Mouse (Mus musculus): Measurements from ENCODE around the gene Lpar2. TPM values are rescaled to one million over a fixed set of nuclear protein-coding genes. Genes with fewer than 3 reads are reported as not detected.

Gene Lpar2
- polyA plus RNA-seq, 1 experiment from 2014 or later = 1.3 TPM

GRCm38 (mm10) chr8:69814881-69815280 lies 7.3 kb upstream of the Lpar2 start:
- Histone ChIP-seq H3K36me3 (ENCODE audit: control insufficient read depth, insufficient read depth, low read length) (peaks cover 59% of the 10 kb centered on the region), H3K4me2 (ENCODE audit: low read length) (no peak overlapping the region), H3K4me1 (ENCODE audit: control insufficient read depth, insufficient read depth, low read length) (no peaks in the 10 kb centered on the region), H3K9me3 (replicated peaks; ENCODE audit: control insufficient read depth, low read length) (no peaks in the 10 kb centered on the region), H3K27ac (ENCODE audit: low read depth, low read length) (no peak overlapping the region), H3K4me3 (ENCODE audit: low read depth, low read length) (no peak overlapping the region), H3K9ac (ENCODE audit: low read length) (no peak overlapping the region), H3K27me3 (replicated peaks; ENCODE audit: control insufficient read depth, insufficient read depth, low read length) (no peaks in the 10 kb centered on the region)
- no peak for ATAC-seq
- WGBS = 88% methylated on average over 2 of the region's 2 CpGs
- DNase-seq (ENCODE audit: low spot score) = no peak

- DNase-seq (ENCODE audit: low spot score) (no peak), ATAC-seq (no peak)
- Histone ChIP-seq H3K4me1 (ENCODE audit: control insufficient read depth, insufficient read depth, low read length) (no peaks in the 10 kb centered on the region), H3K27me3 (replicated peaks; ENCODE audit: control insufficient read depth, insufficient read depth, low read length) (no peaks in the 10 kb centered on the region), H3K9me3 (replicated peaks; ENCODE audit: control insufficient read depth, low read length) (no peaks in the 10 kb centered on the region), H3K36me3 (ENCODE audit: control insufficient read depth, insufficient read depth, low read length) (peaks cover 59% of the 10 kb centered on the region), H3K4me2 (ENCODE audit: low read length) (no peak overlapping the region), H3K9ac (ENCODE audit: low read length) (no peak overlapping the region), H3K27ac (ENCODE audit: low read depth, low read length) (no peak overlapping the region), H3K4me3 (ENCODE audit: low read depth, low read length) (no peak overlapping the region)
- WGBS = 96% methylated on average over 4 of the region's 4 CpGs
Measured at GRCm38 (mm10) chr8:69815396-69815795, 6.8 kb upstream of the Lpar2 start.

- H3K27me3 ChIP-seq (replicated peaks; ENCODE audit: control insufficient read depth, insufficient read depth, low read length) = no peaks in the 10 kb centered on the region
- H3K4me3 ChIP-seq (ENCODE audit: low read depth, low read length) = no peak overlapping the region
- DNase-seq (ENCODE audit: low spot score) (no peak), ATAC-seq (no peak)
- H3K4me2 ChIP-seq (ENCODE audit: low read length) = no peak overlapping the region
- no peaks in the 10 kb centered on the region for H3K9me3 ChIP-seq (replicated peaks; ENCODE audit: control insufficient read depth, low read length)
- peaks cover 33% of the 10 kb centered on the region for H3K36me3 ChIP-seq (ENCODE audit: control insufficient read depth, insufficient read depth, low read length)
- no peak overlapping the region for H3K27ac ChIP-seq (ENCODE audit: low read depth, low read length)
- 93% methylated on average over 9 of the region's 9 CpGs for WGBS
- no peak overlapping the region for H3K9ac ChIP-seq (ENCODE audit: low read length)
- peaks cover 21% of the 10 kb centered on the region for H3K4me1 ChIP-seq (ENCODE audit: control insufficient read depth, insufficient read depth, low read length)
Measured at GRCm38 (mm10) chr8:69820466-69820865, 1.8 kb upstream of the Lpar2 start.

GRCm38 (mm10) chr8:69821971-69822385 lies 251 bp upstream of the Lpar2 start:
- WGBS = 2% methylated on average over 13 of the region's 22 CpGs
- ATAC-seq = peak; percentile 66

GRCm38 (mm10) chr8:69826371-69826770 lies 4.1 kb downstream of the Lpar2 start:
- Histone ChIP-seq H3K4me1 (ENCODE audit: control insufficient read depth, insufficient read depth, low read length) (peaks cover 21% of the 10 kb centered on the region), H3K27ac (ENCODE audit: low read depth, low read length) (no peak overlapping the region), H3K27me3 (replicated peaks; ENCODE audit: control insufficient read depth, insufficient read depth, low read length) (no peaks in the 10 kb centered on the region), H3K4me2 (ENCODE audit: low read length) (no peak overlapping the region), H3K4me3 (ENCODE audit: low read depth, low read length) (no peak overlapping the region), H3K36me3 (ENCODE audit: control insufficient read depth, insufficient read depth, low read length) (peaks cover 32% of the 10 kb centered on the region), H3K9ac (ENCODE audit: low read length) (no peak overlapping the region), H3K9me3 (replicated peaks; ENCODE audit: control insufficient read depth, low read length) (no peaks in the 10 kb centered on the region)
- 91% methylated on average over 12 of the region's 12 CpGs for WGBS
- no peak for ATAC-seq
- no peak for DNase-seq (ENCODE audit: low spot score)

More at GRCm38 (mm10) chr8:69821971-69822385, 251 bp upstream of the Lpar2 start:
- no peaks in the 10 kb centered on the region for H3K9me3 ChIP-seq (replicated peaks; ENCODE audit: control insufficient read depth, low read length)
- peak overlapping the region; percentile 69 for H3K9ac ChIP-seq (ENCODE audit: low read length)
- peak overlapping the region; percentile 58 for H3K4me3 ChIP-seq (ENCODE audit: low read depth, low read length)
- 0 out of 2 replicates have a peak overlapping the region, but pooled peaks have one; percentile 5 for H3K27ac ChIP-seq (ENCODE audit: low read depth, low read length)
- DNase-seq (ENCODE audit: low spot score) = peak; percentile 67
- peaks cover 21% of the 10 kb centered on the region for H3K4me1 ChIP-seq (ENCODE audit: control insufficient read depth, insufficient read depth, low read length)
- H3K4me2 ChIP-seq (ENCODE audit: low read length) = peak overlapping the region; percentile 81
- H3K27me3 ChIP-seq (replicated peaks; ENCODE audit: control insufficient read depth, insufficient read depth, low read length) = no peaks in the 10 kb centered on the region
- H3K36me3 ChIP-seq (ENCODE audit: control insufficient read depth, insufficient read depth, low read length) = peaks cover 30% of the 10 kb centered on the region

- H3K4me3 ChIP-seq (ENCODE audit: low read depth, low read length) = peak within 1 kb of the TSS; percentile 64
- peaks cover 23% of the 10 kb centered on the region for H3K36me3 ChIP-seq (ENCODE audit: control insufficient read depth, insufficient read depth, low read length)
- peak within 1 kb of the TSS; percentile 86 for H3K27ac ChIP-seq (ENCODE audit: low read depth, low read length)
- ATAC-seq (peak; percentile 99), DNase-seq (ENCODE audit: low spot score) (peak; percentile 99)
- H3K4me2 ChIP-seq (ENCODE audit: low read length) = peak within 1 kb of the TSS; percentile 84
- peaks cover 4% of the 10 kb centered on the region for H3K4me1 ChIP-seq (ENCODE audit: control insufficient read depth, insufficient read depth, low read length)
- no peaks in the 10 kb centered on the region for H3K27me3 ChIP-seq (replicated peaks; ENCODE audit: control insufficient read depth, insufficient read depth, low read length)
- H3K9ac ChIP-seq (ENCODE audit: low read length) = peak within 1 kb of the TSS; percentile 77
- no peaks in the 10 kb centered on the region for H3K9me3 ChIP-seq (replicated peaks; ENCODE audit: control insufficient read depth, low read length)
- WGBS = under 1% methylated on average over 38 of the region's 38 CpGs
Measured at GRCm38 (mm10) chr8:69832298-69832853, 10.1 kb downstream of the Lpar2 start, which contains the start of gene Pbx4. TSS of gene Pbx4 (plus strand) at chr8:69832491.

- Histone ChIP-seq H3K27me3 (replicated peaks; ENCODE audit: control insufficient read depth, insufficient read depth, low read length) (no peaks in the 10 kb centered on the region), H3K4me3 (ENCODE audit: low read depth, low read length) (no peak overlapping the region), H3K4me1 (ENCODE audit: control insufficient read depth, insufficient read depth, low read length) (no peaks in the 10 kb centered on the region; the same call in 1 of the 2 replicates), H3K9ac (ENCODE audit: low read length) (no peak overlapping the region), H3K36me3 (ENCODE audit: control insufficient read depth, insufficient read depth, low read length) (peaks cover 10% of the 10 kb centered on the region; the same call in 1 of the 2 replicates), H3K27ac (ENCODE audit: low read depth, low read length) (no peak overlapping the region), H3K9me3 (replicated peaks; ENCODE audit: control insufficient read depth, low read length) (no peaks in the 10 kb centered on the region), H3K4me2 (ENCODE audit: low read length) (no peak overlapping the region)
- DNase-seq (ENCODE audit: low spot score) (no peak), ATAC-seq (no peak)
- 90% methylated on average over 8 of the region's 8 CpGs for WGBS
Measured at GRCm38 (mm10) chr8:69837057-69837682, 14.9 kb downstream of the Lpar2 start.

GRCm38 (mm10) chr8:69847167-69848065 lies 25.2 kb downstream of the Lpar2 start:
- no peak overlapping the region for H3K9ac ChIP-seq (ENCODE audit: low read length)
- WGBS = 73% methylated on average over 3 of the region's 3 CpGs

More at GRCm38 (mm10) chr8:69847167-69848065, 25.2 kb downstream of the Lpar2 start:
- Histone ChIP-seq H3K4me3 (ENCODE audit: low read depth, low read length) (no peak overlapping the region), H3K27ac (ENCODE audit: low read depth, low read length) (no peak overlapping the region), H3K4me1 (ENCODE audit: control insufficient read depth, insufficient read depth, low read length) (no peaks in the 10 kb centered on the region), H3K27me3 (replicated peaks; ENCODE audit: control insufficient read depth, insufficient read depth, low read length) (no peaks in the 10 kb centered on the region), H3K36me3 (ENCODE audit: control insufficient read depth, insufficient read depth, low read length) (0 out of 2 replicates have a peak, but pooled peaks cover 4% of the 10 kb centered on the region), H3K9me3 (replicated peaks; ENCODE audit: control insufficient read depth, low read length) (no peaks in the 10 kb centered on the region), H3K4me2 (ENCODE audit: low read length) (no peak overlapping the region)
- DNase-seq (ENCODE audit: low spot score) (no peak), ATAC-seq (no peak)

Measured in forebrain, embryonic 14.5 days (tissue).